Mouse (Mus musculus) limb, embryonic 15.5 days (tissue): ENCODE data around the gene Prkaca. TPM values are rescaled to one million over a fixed set of nuclear protein-coding genes. Genes with fewer than 3 reads are reported as not detected.
A peak's percentile ranks its signal among the peaks of the same experiment; 100 is the strongest.

Experiments
- ATAC-seq: fragments of 200-750 bp; cut with Nextera tagmentation; 2 replicates; pipeline ENCODE4 v1.8.0; 2017; ENCODE audit warnings: low read depth, moderate TSS enrichment; ENCODE audit not compliant: insufficient number of reproducible peaks, low FRiP score, low TSS enrichment
- H3K27ac ChIP-seq: fragments of 300-500 bp; sonication (generic); 2 replicates; pipeline ENCODE4 v1.5.1; 2015; ENCODE audit warnings: moderate library complexity, mild to moderate bottlenecking, inconsistent platforms
- H3K27me3 ChIP-seq: fragments of 300-500 bp; sonication (generic); 2 replicates; pipeline ENCODE4 v1.6.1; 2015; ENCODE audit warnings: inconsistent platforms
- H3K36me3 ChIP-seq: fragments of 300-500 bp; sonication (generic); 2 replicates; pipeline ENCODE4 v1.6.1; 2015; ENCODE audit warnings: inconsistent platforms
- H3K4me1 ChIP-seq: fragments of 300-500 bp; sonication (generic); 2 replicates; pipeline ENCODE4 v1.6.1; 2015; ENCODE audit warnings: inconsistent platforms
- H3K4me2 ChIP-seq: fragments of 300-500 bp; sonication (generic); 2 replicates; pipeline ENCODE4 v1.6.1; 2015; ENCODE audit warnings: mild to moderate bottlenecking, inconsistent platforms
- H3K4me3 ChIP-seq: fragments of 300-500 bp; sonication (generic); 2 replicates; pipeline ENCODE4 v1.5.1; 2015; ENCODE audit warnings: mild to moderate bottlenecking, inconsistent platforms
- H3K9ac ChIP-seq: fragments of 300-500 bp; sonication (generic); 2 replicates; pipeline ENCODE4 v1.6.1; 2015; ENCODE audit warnings: inconsistent platforms
- H3K9me3 ChIP-seq: fragments of 300-500 bp; sonication (generic); 2 replicates; pipeline ENCODE4 v1.6.1; 2016; ENCODE audit warnings: inconsistent platforms
- WGBS: fragments of 180-500 bp; shearing (Covaris S2); methylation state at CpG from one replicate; pipeline ENCODE4 v1.1.7; 2015; 5-methylcytosine and 5-hydroxymethylcytosine counted together
- polyA plus RNA-seq: library from polyadenylated mRNA; unstranded; fragments of >200 nt; fragmentation: Nextera tagmentation; extraction: Ambion mirVana; gene quantifications from 2 replicates; pipeline ENCODE4 v1.2.1, GENCODE M21; 2015

Prkaca gene
- polyA plus RNA-seq = 171 and 227 TPM in 2 replicates

DNA sequence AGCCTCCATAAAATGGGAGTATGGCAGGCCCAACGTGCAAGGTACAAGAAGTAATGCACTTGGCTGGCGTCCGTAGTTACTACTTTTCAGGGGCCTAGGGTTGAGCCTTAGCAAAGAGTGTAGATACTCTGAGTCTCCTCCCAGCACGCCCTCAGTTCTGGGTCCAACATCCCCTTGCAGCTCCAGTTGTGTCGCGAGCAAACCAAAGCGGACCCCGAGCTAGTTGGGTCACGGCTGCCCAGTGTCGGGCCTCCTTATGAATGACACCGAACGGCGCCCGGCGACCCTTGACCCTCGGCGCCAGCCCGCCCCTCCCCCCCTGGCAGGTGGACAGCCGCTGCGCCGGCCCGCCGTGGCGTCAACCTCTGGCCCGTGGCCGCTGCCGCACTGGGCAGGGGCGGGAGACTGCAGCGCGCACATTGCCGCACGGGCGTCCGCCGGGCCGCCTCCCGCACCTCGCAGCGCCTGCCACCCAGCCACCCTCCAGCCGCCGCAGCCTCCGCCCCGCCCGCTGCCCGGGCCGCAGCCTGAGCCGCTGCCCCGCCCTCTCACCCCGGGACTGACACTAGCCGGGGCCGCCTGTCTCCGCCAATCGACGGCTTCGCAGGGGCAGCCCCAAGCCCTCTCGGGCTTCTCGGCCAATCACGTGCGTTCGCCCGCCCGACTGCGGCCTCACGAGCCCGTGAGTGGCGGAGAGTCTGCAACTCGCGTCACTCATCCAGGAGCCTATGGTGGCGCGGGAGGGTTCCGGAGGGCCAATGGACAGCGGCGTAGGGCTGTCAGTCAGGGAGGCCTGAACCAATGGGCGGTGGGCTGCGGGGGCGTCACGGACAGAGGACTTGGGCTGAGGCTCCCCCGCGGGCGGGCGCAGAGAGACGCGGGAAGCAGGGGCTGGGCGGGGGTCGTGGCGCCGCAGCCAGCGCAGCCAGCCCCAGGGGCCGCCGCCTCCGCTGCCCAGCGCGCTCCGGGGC is at the start of gene Prkaca:
Gene Prkaca, plus strand, starts transcription at position 844 of the 971 bp plus-strand sequence.
- Histone ChIP-seq H3K9me3 (no peaks in the 10 kb centered on the region), H3K9ac (peak within 1 kb of the TSS; percentile 96)

DNA sequence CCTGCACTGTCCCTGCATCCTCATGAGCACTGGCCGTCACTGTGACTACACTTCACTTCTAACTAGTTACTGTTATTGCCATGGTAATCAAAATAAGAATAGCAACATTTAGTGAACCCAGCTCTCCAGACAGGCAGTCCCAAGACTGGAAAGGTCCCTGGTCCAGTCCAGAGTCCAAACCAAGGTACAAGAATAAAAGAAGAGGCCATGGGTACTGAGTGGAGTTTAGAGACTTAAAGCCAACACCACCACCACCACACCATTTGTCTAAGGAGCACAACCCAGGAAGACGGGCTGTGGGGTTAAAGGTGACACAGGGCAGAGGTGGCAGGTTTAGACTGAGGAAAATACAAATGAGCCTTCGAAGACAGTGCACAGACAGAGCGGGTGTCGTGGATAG is 48.2 kb upstream of the Prkaca start:
- ATAC-seq = no peak
- H3K27ac ChIP-seq = no peak overlapping the region
- H3K9me3 ChIP-seq = no peaks in the 10 kb centered on the region
- no peaks in the 10 kb centered on the region for H3K4me1 ChIP-seq
- WGBS = 87% methylated on average over 5 of the region's 5 CpGs
- no peak overlapping the region for H3K9ac ChIP-seq
- no peaks in the 10 kb centered on the region for H3K27me3 ChIP-seq
- H3K36me3 ChIP-seq = peaks cover 90% of the 10 kb centered on the region
- H3K4me2 ChIP-seq = no peak overlapping the region
- no peak overlapping the region for H3K4me3 ChIP-seq

More for the DNA sequence above, at the start of gene Prkaca:
- H3K27ac ChIP-seq = peak within 1 kb of the TSS; percentile 75
- H3K36me3 ChIP-seq = peaks cover 12% of the 10 kb centered on the region; the same call in 1 of the 2 replicates
- under 1% methylated on average over 79 of the region's 94 CpGs for WGBS
- H3K4me2 ChIP-seq = peak within 1 kb of the TSS; percentile 87
- ATAC-seq = peak; percentile 99
- peak within 1 kb of the TSS; percentile 100 for H3K4me3 ChIP-seq
- H3K27me3 ChIP-seq = no peaks in the 10 kb centered on the region
- peaks cover 28% of the 10 kb centered on the region for H3K4me1 ChIP-seq

DNA sequence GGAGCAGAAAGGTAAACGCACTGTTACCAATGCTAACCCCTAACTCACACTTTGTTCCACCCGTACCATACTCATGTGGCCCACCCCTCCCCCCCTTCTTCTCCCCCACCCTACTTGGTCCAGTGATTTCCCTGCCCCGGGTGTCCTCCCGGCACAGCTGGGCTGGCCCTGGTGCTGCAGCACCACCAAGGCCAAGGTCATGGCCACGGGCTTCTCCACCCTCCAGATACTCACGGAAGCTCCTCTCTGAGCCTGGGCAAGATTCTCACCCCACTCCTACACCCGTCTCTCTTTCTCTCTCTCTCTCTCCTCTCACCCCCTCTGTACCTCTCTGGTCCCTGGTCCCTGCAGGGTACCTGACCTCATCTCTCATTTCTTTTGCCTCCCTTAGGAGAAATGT is 46.5 kb upstream of the Prkaca start:
- Histone ChIP-seq H3K27ac (no peak overlapping the region), H3K9ac (no peak overlapping the region), H3K4me2 (no peak overlapping the region), H3K4me3 (no peak overlapping the region), H3K36me3 (peaks cover 92% of the 10 kb centered on the region), H3K27me3 (no peaks in the 10 kb centered on the region), H3K4me1 (no peaks in the 10 kb centered on the region), H3K9me3 (no peaks in the 10 kb centered on the region)
- WGBS = 78% methylated on average over 7 of the region's 7 CpGs
- ATAC-seq = no peak

DNA sequence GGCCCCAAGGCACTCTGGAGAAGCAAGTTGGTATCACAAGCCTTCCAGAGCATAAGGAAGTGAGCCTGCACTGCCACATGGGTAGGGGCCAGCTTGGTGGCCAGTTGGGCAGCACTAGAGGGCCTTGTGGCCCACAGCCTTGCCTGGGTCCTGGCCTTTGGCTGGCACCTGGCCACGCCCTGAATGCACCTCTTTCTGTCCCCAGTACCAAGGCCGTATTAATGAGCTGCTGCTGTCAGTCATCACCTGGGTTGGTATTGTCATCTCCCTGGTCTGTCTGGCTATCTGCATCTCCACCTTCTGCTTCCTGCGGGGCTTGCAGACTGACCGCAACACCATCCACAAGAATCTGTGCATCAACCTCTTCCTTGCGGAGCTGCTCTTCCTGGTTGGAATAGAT is 38.6 kb upstream of the Prkaca start:
- 85% methylated on average over 5 of the region's 5 CpGs for WGBS

DNA sequence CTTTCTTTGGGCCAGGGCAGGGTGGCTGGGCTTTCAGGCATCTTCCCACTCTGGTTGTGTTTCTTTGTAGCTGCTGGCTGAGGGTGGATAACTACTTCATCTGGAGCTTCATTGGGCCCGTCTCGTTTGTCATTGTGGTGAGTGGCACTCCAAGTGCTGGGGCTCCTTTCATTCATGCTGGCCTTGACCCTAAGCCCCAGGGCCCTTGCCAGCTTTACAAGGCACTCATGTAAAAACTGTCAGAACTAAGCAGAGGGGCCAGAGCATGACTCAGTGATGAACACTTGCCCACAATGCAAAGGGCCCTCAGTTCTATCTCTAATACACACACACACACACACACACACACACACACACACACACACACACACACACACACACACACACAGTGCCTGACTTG is 37.8 kb upstream of the Prkaca start:
- 90% methylated on average over 2 of the region's 2 CpGs for WGBS
- H3K4me2 ChIP-seq = no peak overlapping the region
- no peaks in the 10 kb centered on the region for H3K4me1 ChIP-seq
- peaks cover 96% of the 10 kb centered on the region for H3K36me3 ChIP-seq
- H3K9me3 ChIP-seq = no peaks in the 10 kb centered on the region
- no peaks in the 10 kb centered on the region for H3K27me3 ChIP-seq
- no peak for ATAC-seq
- no peak overlapping the region for H3K27ac ChIP-seq
- no peak overlapping the region for H3K4me3 ChIP-seq
- H3K9ac ChIP-seq = no peak overlapping the region

More for the DNA sequence above, 38.6 kb upstream of the Prkaca start:
- Histone ChIP-seq H3K9me3 (no peaks in the 10 kb centered on the region), H3K4me1 (no peaks in the 10 kb centered on the region), H3K4me2 (no peak overlapping the region), H3K4me3 (no peak overlapping the region), H3K27ac (no peak overlapping the region), H3K36me3 (peaks cover 98% of the 10 kb centered on the region), H3K27me3 (no peaks in the 10 kb centered on the region), H3K9ac (no peak overlapping the region)
- ATAC-seq = no peak

DNA sequence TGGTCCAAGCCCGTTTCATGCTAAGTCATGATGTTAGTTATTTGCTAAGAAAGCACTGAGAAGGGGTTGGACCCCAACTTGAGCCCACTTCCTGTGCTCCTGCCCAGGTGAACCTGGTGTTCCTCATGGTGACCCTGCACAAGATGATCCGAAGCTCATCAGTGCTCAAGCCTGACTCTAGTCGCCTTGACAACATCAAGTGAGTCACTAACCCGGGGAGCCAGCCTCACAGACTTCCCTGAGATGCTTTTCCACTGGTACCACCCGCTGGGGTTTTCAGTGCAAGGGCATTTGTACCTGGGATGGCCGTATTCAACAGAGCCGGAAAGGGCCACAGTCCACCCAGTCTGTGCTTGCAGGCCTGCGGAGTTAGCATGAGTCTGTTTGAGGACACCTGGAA is 37.4 kb upstream of the Prkaca start:
- ATAC-seq = no peak
- H3K36me3 ChIP-seq = peaks cover 94% of the 10 kb centered on the region
- no peak overlapping the region for H3K4me2 ChIP-seq
- no peaks in the 10 kb centered on the region for H3K4me1 ChIP-seq
- WGBS = 92% methylated on average over 8 of the region's 8 CpGs
- no peak overlapping the region for H3K27ac ChIP-seq
- H3K27me3 ChIP-seq = no peaks in the 10 kb centered on the region
- no peaks in the 10 kb centered on the region for H3K9me3 ChIP-seq
- no peak overlapping the region for H3K4me3 ChIP-seq
- no peak overlapping the region for H3K9ac ChIP-seq

DNA sequence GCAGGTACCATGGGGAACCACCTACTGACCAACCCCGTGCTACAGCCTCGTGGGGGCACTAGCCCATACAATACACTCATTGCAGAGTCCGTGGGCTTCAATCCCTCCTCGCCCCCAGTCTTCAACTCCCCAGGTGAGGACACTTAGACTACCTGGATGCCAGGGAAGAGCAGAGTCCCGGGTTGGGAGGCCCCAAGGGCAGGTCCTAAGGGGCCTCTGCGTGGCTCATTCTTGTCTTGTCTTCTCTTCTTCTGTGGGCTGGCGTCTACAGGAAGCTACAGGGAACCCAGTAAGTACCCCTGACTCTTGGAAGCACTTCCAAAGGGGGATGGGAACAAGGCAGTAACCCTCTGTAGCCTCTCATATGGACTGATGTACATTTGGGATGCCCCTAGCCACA is 35.1 kb upstream of the Prkaca start:
- Histone ChIP-seq H3K4me2 (no peak overlapping the region), H3K36me3 (peaks cover 72% of the 10 kb centered on the region), H3K9me3 (no peaks in the 10 kb centered on the region), H3K9ac (no peak overlapping the region), H3K27ac (no peak overlapping the region), H3K4me1 (no peaks in the 10 kb centered on the region), H3K27me3 (no peaks in the 10 kb centered on the region), H3K4me3 (no peak overlapping the region)
- ATAC-seq = no peak
- WGBS = 93% methylated on average over 7 of the region's 7 CpGs

DNA sequence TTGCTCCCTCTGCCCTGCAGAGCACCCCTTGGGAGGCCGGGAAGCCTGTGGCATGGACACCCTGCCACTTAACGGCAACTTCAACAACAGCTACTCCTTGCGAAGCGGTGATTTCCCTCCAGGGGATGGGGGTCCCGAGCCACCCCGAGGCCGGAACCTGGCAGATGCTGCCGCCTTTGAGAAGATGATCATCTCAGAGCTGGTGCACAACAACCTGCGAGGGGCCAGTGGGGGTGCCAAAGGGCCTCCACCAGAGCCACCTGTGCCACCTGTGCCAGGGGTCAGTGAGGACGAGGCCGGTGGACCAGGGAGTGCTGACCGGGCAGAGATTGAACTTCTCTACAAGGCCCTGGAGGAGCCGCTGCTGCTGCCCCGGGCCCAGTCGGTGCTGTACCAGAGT is 34.5 kb upstream of the Prkaca start:
- ATAC-seq = no peak
- H3K27me3 ChIP-seq = no peaks in the 10 kb centered on the region
- H3K27ac ChIP-seq = no peak overlapping the region
- H3K9ac ChIP-seq = no peak overlapping the region
- 97% methylated on average over 15 of the region's 15 CpGs for WGBS
- H3K4me2 ChIP-seq = no peak overlapping the region
- no peaks in the 10 kb centered on the region for H3K4me1 ChIP-seq
- H3K36me3 ChIP-seq = peaks cover 65% of the 10 kb centered on the region
- no peaks in the 10 kb centered on the region for H3K9me3 ChIP-seq
- no peak overlapping the region for H3K4me3 ChIP-seq

DNA sequence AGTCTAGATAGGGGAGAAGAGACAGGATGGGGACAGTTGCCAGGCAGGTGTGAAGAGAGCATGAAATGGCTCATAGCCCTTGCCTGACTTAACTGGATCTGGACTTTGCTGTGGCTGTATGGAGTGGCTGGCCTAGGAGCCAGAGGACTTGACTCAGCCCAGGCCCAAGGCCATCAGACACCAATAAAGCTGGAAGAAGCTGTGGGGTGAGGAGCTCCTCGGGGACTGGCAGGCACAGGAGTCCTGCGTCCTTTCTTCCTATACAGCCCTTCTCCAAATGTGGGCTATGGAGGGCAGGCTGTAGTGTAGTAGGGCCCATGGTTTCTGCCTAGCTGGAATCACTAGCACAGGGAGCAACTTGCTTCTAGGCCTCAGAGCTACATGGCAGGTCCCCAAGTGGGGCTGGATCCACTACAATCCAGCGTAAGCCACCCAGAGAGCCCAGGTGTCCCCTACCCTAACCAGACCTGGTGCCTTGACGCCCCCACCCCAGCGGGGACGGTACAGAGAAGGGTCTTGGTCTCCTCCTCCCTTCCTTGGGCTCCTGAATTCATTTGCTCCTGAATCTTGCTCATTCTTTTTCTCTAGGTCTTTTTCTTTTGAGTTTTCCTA is 31.6 kb upstream of the Prkaca start:
- Histone ChIP-seq H3K4me1 (no peaks in the 10 kb centered on the region), H3K4me3 (no peak overlapping the region), H3K27ac (no peak overlapping the region), H3K36me3 (peaks cover 38% of the 10 kb centered on the region), H3K9ac (no peak overlapping the region), H3K27me3 (no peaks in the 10 kb centered on the region), H3K4me2 (no peak overlapping the region), H3K9me3 (no peaks in the 10 kb centered on the region)
- 73% methylated on average over 6 of the region's 6 CpGs for WGBS
- ATAC-seq = no peak

DNA sequence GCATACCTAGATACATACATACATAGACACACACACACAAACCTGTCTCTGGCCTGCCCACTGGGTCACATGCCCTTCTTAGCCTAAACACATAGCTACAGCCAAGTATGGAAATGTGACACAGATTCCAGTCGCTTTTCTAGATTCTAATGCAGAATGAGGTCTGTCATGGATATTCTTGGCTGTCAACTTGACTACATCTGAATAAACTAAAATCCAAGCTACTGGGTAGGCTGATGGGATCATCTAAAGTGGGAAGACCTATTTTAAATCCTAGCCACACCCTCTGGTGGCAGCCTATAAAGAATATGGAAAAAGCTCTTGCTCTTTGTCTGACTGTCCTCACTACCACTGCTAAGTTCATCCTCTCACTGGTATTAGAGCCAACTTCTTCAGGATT is 30.3 kb upstream of the Prkaca start:
- H3K36me3 ChIP-seq = peaks cover 25% of the 10 kb centered on the region
- H3K4me2 ChIP-seq = no peak overlapping the region
- no peak overlapping the region for H3K4me3 ChIP-seq
- ATAC-seq = no peak
- H3K27me3 ChIP-seq = no peaks in the 10 kb centered on the region
- no peaks in the 10 kb centered on the region for H3K4me1 ChIP-seq
- 96% methylated on average over 1 of the region's 1 CpGs for WGBS
- H3K27ac ChIP-seq = no peak overlapping the region
- no peaks in the 10 kb centered on the region for H3K9me3 ChIP-seq
- H3K9ac ChIP-seq = no peak overlapping the region

DNA sequence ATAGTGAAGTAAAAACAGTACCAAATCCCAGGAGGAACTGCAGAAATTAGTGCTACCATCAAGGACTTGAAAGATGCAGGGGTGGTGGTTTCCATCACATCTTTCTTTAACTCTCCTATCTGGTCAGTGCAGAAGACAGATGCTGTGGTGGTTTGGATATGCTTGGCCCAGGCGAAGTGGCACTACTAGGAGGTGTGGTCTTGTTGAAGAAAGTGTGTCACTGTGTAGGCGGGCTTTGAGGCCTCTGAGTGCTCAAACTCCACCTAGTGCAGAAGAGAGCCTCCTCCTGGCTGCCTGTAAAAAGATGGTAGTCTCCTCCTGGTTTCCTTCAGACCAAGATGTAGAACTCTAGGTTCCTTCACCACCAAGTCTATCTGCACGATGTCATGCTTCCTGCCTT is 27.3 kb upstream of the Prkaca start:
- no peak for ATAC-seq
- Histone ChIP-seq H3K27me3 (no peaks in the 10 kb centered on the region), H3K4me3 (no peak overlapping the region), H3K4me1 (no peaks in the 10 kb centered on the region), H3K27ac (no peak overlapping the region), H3K9me3 (no peaks in the 10 kb centered on the region), H3K36me3 (no peaks in the 10 kb centered on the region), H3K4me2 (no peak overlapping the region), H3K9ac (no peak overlapping the region)
- WGBS = 68% methylated on average over 3 of the region's 3 CpGs

DNA sequence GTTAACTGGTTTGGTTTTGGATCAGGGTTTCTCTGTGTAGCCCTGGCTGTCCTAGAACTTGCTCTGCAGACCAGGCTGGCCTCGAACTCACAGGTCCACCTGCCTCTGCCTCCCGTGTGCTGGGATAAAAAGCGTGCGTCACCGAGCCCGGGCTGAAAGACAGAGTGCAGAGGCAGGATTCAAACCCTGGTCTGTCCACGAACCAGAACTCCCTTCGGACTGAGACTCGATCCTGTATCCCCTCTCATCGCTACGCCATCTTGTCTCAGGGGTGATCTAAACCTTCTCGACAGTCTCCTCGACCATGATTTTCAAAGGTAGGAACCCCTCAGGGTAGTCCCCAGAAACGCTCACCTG is 18.1 kb upstream of the Prkaca start:
- no peak overlapping the region for H3K27ac ChIP-seq
- no peak for ATAC-seq
- peak overlapping the region; percentile 37; the same call in 1 of the 2 replicates for H3K9ac ChIP-seq
- peak overlapping the region; percentile 90 for H3K4me2 ChIP-seq
- H3K4me3 ChIP-seq = peak overlapping the region; percentile 65
- under 1% methylated on average over 14 of the region's 14 CpGs for WGBS
- peaks cover 19% of the 10 kb centered on the region for H3K4me1 ChIP-seq
- no peaks in the 10 kb centered on the region for H3K36me3 ChIP-seq
- H3K9me3 ChIP-seq = no peaks in the 10 kb centered on the region
- no peaks in the 10 kb centered on the region for H3K27me3 ChIP-seq
